Mouse (Mus musculus) urinary bladder, postnatal 14 days (tissue): ENCODE results near the gene Ctnnbl1.

Experiments
- DNase-seq: peaks from one replicate; pipeline ENCODE4 v3.0.0; 2021; ENCODE audit warnings: low spot score

The Ctnnbl1 gene

GRCm38 (mm10) chr2:157793851-157794332, 56.7 kb downstream of the Ctnnbl1 start:
- no peak for DNase-seq

- DNase-seq, result no peak
Observed at GRCm38 (mm10) chr2:157795627-157796423, 58.6 kb downstream of the Ctnnbl1 start.

DNA sequence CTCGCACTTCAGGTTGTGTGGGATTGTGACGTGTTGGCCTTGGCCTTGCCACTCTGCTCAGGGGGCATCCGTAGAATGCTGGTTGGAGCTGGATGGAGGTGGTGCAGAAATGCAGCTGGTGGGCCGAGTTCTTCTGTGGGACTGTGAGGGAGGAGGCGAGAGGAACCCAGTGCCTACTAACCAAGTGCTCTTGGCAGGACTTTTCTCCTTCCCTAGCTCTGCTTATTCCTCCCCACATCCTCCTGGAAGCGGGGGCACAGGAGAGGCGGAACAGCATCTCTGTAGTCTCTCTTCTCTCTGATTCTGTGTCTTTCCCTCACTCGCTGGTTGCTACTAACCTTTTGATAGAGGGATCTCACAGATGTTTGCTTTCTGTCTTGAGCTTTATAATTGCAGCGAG, 62.3 kb downstream of the Ctnnbl1 start:
- DNase-seq, result no peak

DNA sequence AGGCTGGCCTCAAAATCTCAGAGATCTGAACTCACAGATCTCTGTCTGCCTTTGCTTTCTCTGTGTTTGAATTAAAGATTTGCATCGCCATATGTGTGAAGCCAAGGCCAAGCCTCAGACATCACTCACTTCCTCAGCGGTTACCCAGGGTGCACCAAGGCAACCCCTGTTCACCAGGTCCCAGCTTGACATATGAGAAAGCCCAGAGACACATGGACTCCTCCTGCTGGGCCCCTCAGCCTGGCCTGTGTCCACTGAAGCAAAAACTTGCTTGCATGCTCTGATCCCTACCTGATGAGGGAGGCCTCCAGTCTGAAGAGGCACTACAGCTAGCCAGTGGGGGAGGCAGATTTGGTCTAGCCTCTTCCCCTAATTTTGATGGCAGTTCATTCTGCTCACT, 63.1 kb downstream of the Ctnnbl1 start:
- no peak for DNase-seq

GRCm38 (mm10) chr2:157800746-157801501, 63.7 kb downstream of the Ctnnbl1 start:
- no peak for DNase-seq

DNA sequence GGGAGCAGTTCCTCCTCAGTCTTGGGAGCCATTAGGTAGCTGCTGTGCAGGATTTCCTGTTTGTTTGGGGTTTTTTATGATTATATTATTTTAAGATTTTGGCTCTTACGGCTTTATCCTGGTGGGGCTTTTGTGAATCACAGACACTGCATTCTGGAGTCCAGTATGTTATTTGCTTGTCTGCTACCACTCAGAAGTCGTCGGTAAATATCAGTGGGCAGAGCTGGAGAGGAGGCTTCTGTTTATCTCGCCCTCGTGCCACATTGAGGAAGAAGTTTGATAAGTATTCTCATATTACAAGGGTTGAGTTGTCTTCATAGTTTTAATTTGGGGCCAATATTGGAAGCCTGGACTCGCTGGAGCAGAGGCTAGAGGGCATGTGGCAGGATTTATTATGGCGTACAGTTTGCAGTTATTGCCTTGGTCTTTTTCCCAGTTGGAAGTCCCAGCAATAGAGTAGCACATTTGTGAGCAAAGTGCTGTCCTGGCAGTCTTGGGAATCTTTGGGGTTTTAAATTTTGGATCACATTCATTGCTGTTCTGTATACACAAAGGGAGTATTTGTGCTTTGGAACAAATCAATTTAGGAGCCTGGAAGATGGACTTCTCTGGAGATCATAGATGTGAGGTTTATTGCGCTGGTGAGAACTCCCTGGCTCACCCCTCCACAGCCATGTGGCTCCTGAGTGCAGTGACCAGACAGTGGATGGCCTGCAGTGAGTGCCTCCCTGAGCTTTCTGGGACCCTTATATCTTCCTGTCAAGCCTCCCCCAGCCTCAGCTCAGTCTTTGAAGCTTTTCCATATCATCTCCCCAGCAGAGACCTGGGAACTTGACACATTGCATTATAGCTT, 64.5 kb downstream of the Ctnnbl1 start:
- DNase-seq, result no peak

GRCm38 (mm10) chr2:157802666-157803065, 65.5 kb downstream of the Ctnnbl1 start:
- no peak for DNase-seq

DNA sequence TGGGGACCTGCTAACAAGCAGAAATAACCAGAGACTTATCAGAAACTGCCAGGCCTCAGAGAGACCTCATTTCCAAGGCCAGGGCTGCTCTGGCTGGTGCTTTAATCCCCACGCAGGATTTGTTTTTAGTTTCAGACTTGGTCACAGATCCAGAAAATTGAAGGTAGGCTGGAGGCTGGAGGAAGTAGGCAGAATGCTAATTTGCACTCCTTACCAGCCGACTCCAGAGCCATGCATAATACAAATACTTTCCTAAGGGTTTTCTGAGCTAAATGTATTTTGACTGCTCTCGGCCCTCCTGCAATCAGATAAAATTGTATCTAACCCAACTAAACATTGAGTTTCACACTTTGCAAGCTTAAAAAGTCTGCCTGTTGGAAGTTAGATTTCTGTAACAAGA, 67.2 kb downstream of the Ctnnbl1 start:
- DNase-seq, result no peak

GRCm38 (mm10) chr2:157805091-157805490, 67.9 kb downstream of the Ctnnbl1 start:
- no peak for DNase-seq

DNA sequence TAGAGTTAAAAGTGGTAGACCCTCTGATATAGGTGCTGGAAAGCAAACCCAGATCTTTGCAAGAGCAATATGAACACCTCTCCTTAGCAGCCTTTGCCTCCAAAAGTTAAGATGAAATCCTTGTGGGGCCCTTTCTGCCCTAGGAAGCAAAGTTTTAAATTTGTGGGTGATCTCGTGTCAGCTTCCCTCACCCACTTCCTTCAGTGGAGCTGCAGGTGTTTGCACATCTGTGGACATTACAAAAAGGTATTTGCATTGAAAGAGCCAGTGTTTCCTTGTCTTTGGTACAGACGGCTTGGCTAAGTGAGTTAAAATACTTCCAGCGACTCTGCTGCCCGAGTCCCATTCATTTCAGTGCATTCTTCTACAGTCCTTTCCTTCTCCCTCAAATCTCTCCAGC, 69.9 kb downstream of the Ctnnbl1 start:
- DNase-seq, result no peak

GRCm38 (mm10) chr2:157807621-157808367, 70.6 kb downstream of the Ctnnbl1 start:
- DNase-seq, result no peak

- no peak for DNase-seq
Observed at GRCm38 (mm10) chr2:157808368-157808923, 71.2 kb downstream of the Ctnnbl1 start.

- no peak for DNase-seq
Observed at GRCm38 (mm10) chr2:157809341-157809740, 72.1 kb downstream of the Ctnnbl1 start.

DNA sequence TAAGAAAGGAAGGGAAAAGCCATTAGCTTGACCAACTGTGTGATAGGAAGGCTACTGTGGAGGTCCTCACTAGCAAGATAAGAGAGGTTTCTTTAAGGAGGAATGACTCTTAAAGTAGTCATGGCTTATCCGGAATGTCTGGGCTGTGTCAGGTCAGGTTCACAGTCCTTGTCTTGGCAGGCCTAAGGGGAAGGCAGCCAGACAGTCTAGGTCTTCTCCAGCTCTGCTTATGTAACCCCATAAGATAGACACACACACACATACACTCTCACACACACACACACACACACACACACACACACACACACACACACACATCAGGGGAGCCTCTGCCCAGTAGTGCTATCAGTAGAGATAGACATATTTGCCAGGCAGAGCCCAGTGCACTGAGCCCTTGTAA, 73.5 kb downstream of the Ctnnbl1 start:
- no peak for DNase-seq

- DNase-seq, result no peak
Observed at GRCm38 (mm10) chr2:157813121-157813520, 75.9 kb downstream of the Ctnnbl1 start.

DNA sequence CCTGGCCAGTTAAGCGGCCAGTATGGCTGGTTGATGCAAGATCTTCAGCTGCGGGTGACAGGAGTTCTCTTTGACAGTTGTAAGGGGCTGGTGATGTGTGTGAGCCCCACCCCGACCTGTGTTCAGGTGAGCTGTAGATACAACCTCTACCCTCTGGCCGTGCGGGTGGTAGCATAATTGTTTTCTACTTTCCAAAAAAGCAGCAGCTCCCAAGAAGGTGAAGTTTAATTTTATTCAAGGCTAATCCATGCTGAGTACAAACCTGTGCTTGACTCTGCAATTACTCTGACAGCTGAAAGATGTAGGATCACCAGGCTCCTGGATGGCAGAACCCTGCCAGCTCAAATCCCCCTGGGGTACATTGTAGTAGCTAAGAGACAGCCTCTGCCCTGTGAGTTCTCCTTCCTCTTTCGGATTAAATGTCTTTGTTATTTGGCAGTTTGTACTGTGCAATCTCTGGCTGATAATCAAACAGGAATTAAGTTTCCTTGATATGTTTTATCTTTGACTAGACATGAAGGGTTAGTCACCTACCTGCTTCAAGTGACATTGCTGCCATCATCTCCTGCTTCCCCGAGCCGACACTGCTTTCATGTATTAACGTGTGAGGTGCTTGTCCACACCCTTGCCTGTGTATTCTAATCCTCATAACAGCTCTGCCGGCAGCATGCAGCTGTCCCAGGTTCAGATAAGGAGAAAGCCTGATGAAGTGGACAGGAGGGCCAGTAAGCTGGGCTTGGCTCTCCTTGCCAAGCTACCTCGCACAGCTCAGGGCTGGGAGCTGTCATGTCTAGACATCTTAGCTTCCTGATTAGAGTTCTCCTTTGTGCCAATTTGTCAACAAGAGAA, 77.1 kb downstream of the Ctnnbl1 start:
- no peak for DNase-seq

- DNase-seq, result no peak
Observed at GRCm38 (mm10) chr2:157814965-157815283, 77.7 kb downstream of the Ctnnbl1 start.

- DNase-seq, result no peak
Observed at GRCm38 (mm10) chr2:157817672-157818071, 80.5 kb downstream of the Ctnnbl1 start.

- DNase-seq, result no peak
Observed at GRCm38 (mm10) chr2:157818576-157819320, 81.5 kb downstream of the Ctnnbl1 start.

DNA sequence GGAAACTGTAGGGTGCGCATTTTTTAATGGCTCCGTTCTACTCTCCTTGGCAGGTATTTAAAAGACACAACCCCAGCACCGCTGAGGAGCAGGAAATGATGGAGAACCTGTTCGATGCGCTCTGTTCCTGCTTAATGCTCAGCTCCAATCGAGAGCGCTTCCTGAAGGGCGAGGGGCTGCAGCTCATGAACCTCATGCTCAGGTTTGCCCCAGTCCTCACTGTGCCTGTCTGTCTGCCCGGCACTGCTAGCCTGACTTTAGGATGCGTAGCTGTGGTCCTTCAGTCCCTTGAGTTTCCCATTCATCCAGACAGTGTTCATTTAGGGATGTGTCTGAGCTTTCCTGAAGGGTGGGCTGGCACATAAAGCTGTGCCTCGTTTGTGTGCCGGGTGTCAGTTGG, 82.2 kb downstream of the Ctnnbl1 start:
- DNase-seq, result no peak
